Mouse (Mus musculus) left cerebral cortex, postnatal 10 days (tissue): Measurements from ENCODE around the gene Pigk. TPM values are rescaled to one million over a fixed set of nuclear protein-coding genes. Genes with fewer than 3 reads are reported as not detected.

Source experiments
- DNase-seq, 2 experiments: peaks; one replicate each; pipeline ENCODE4 v3.0.0; 2021 to 2022; ENCODE audit warnings: low spot score in 2 of 2, mixed read lengths in 1 of 2; ENCODE audit errors: extremely low spot score in 1 of 2
- intact Hi-C: fragments of 180-260 bp; cut with DNase I; formaldehyde crosslinking; loops from one replicate; pipeline ENCODE4 v1.15.1; 2025
- total RNA-seq, 2 experiments: library from RNA; stranded (reverse); gene quantifications; 2 replicates each; pipeline ENCODE4 v1.2.3; 2021

Pigk gene
- total RNA-seq, 2 experiments from 2014 or later, result 48.0 to 48.4 TPM

GRCm38 (mm10) chr3:152948556-152948955, 234.7 kb downstream of the Pigk start:
- intact Hi-C loops, result no loop called here
- no peak for DNase-seq

GRCm38 (mm10) chr3:152949233-152949777, 235.4 kb downstream of the Pigk start:
- intact Hi-C loops, result no loop called here
- DNase-seq, result no peak

GRCm38 (mm10) chr3:152950299-152950698, 236.4 kb downstream of the Pigk start:
- no peak for DNase-seq
- intact Hi-C loops, result no loop called here

DNA sequence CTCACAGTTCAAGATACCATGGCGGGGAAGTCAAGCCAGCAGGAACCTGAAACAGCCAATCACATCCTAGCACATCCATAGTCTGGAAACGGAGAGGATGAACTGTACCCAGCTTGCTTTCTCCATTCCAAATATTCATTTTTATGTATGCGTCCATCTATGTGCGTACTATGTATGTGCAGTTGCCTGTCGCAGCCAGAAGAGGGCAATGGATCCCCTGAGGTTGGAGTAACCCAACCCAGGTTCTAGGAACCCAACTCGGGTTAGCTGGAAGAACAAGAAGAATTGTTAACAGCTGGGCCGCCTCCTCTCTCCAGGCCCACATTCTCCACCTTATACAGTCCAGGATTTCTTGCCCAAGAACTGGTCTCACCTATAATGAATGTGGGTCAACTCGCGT, 237.0 kb downstream of the Pigk start:
- no peak for DNase-seq
- intact Hi-C loops, result no loop called here

DNA sequence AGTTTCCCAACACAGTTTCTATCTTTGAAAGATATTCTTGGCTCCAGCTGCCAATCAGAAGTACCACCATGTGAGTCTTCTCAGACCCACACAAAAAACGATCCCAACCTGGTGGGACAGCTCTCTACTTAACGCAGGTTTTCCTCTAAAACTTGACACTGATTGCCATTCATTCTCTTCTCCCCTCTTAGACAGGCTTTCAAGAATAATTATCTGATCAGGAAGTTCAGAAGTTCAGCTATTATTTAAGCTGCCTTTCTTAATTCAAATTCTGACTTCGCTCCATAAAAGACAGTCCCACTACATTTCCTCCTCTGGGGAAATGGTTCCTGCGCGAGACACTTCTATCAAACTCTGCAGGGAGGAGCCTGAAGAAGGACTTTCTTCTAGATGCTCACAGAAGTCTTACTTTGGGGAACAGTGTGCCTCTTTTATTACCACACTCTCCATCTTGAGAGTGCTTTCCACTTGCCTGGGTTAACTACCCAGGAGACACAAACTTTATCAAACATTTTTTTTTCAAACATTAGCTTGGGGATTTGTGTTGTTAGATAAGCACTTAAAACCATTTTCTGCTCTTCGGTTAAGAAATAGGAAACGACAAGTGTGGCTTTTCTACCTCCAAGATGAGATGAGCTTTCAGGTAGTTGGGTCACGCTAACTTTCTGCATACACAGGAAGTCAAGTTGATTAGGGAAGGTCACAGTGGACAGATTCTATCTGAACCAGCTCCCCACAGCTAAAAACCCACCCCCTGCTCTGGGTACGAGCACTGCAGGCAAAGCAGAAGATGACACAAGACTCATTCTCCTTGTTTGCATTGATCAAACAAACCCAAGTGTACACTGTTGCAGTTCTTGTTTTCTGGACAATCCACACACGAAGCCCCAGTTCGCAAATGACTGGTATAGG, 238.0 kb downstream of the Pigk start:
- intact Hi-C loops, result no loop called here

DNA sequence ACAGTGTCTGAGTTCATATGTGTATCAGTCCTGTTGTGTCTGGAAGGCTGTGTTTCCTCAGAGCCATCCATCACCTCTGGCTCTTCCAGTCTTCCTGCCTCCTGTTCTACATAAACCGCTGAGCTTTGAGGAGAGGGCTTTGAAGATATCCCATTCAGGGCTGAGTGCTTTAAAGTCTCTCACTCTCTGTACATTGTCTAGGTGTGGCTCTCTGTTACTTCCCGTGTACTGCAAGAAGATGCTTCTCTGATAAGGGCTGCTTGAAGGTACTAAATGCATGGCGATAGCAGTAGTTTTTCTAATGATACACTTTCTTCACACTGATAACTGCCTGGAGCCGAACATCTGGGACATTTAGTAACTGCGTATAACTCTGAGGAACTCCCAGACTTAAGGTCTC, 242.1 kb downstream of the Pigk start:
- DNase-seq, result no peak
- intact Hi-C loops, result no loop called here

More for the DNA sequence above, 238.0 kb downstream of the Pigk start:
- no peak for DNase-seq

DNA sequence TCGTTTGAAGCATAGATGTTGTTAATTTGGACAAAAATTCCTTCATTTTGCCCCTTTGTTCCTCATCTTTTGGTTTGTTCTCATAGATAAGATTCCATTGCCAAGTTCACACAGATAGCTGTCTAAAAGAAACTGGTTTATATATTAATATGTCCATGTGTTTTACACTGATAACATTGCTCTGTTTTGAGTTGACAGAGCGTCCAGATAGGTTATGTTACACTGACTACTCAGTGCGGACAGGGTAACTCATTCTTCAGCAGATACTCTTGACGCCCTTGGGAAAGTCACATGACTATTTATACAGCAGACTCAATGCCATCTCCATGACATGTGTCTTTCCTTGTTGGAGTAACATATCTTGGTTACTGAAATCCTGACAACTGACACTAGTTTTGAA, 242.9 kb downstream of the Pigk start:
- intact Hi-C loops, result no loop called here
- DNase-seq, result no peak

DNA sequence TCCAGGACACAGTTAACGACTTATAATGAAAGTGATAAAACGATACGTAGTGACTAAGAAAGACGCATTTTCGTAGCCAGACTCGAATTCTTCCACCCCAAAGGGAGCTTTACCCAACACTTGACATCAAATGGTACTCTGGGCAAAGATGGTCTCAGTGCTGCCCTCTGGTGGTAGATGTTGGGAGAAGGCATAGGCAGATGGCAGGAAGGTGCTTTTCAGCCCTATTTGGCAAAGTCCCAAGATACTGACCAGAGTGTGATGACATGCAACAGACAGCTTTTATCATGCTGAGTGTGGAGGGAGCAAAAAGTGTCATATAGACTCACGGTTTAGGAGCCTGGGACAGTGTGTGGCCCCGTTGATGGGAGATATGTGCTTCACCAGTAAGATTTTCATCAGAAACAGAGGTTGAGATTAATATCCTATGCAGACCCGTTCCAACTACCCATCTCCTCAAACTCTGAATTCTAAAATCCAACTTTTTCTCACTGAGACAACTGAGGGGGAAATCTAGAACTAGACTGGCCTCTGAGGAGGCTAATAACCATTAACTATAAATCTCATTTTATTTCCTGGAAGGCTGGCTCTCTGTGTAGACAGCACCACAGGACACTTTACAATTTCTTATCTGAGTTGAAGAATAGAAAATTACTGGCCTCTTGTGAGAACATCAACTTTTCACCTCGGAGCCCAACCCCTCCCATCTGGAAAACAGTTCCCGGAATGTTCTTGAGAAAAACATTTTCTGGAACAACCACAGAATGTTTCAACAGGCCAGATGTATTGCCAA, 244.7 kb downstream of the Pigk start:
- intact Hi-C loops, result no loop called here

DNA sequence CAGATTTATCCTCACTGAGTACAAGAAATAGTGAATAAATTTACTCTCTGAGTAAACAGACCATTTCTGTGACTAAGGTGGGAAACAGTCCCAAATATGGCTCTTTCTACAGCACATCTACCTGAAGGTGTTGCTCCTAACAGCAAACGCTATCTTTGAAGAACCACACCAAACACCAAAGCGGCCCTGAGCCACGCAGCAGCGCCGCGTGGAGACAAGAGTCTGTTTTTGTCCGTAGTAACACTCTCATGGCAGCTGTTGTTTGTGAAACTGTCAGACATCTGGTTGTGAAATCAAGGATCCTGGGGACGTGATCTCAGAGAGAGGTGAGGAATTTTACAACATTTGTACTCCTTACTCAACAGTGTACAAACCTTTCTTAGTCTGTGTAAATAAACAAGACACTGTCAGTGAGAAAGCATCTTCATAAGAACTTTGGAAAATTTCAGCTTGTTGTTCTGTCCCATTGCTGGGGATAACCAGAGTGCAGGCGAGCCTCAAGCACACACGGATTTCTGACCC, 248.0 kb downstream of the Pigk start:
- DNase-seq, result no peak
- intact Hi-C loops, result no loop called here

More for the DNA sequence above, 244.7 kb downstream of the Pigk start:
- peak; percentile 20 to 55 for DNase-seq

DNA sequence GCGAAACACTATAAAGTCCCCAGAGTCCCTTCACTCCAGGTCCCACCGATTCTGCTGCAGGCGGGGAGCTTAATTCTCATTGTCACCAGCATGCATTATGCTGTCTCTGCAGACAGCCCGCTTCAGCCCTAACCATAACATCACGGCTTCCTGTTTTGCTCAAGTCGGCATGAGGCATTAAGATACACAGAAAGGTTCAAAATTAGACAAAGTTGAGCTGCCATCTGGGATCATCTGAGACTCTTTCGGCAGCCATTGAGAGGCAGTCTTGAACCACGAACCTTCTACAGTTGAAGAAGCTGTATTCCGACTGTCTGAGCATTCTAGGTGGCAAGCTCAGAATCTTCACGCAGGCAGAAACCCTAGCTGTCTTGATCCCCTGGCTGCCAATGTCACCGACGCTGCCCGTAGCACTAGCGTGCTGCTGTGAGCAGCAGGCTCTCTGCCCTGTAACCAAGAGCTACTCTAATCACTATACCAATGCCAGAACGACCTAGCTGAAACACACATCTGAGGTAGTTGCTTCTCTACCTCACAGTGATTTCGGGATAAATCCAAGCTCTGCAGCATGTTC, 256.0 kb downstream of the Pigk start:
- intact Hi-C loops, result loop anchor here (10.0 kb wide), 3 partner anchors 265 to 685 kb away; no protein-coding TSS in a partner anchor
- no peak for DNase-seq

DNA sequence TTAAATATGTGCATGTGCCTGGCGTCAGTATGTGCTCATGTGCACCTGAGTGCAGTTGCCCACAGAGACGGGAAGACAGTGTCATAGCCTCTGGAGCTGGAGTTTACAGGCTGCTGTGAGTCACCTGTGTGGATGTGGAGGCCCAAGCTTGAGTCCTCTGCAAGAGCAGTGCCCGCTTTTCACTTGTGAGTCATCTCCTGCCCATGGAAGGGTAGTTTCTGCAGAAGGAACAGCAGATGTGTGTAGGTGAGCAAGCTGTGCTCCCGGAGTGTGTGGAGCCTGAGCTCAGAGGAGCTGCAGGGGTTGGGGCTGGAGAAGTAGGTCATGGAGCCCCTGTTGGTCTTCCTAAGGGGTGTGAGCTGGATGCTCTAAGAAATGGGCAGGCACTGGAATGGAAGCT, 257.5 kb downstream of the Pigk start:
- no peak for DNase-seq
- intact Hi-C loops, result loop anchor here (10.0 kb wide), 3 partner anchors 263 to 683 kb away; no protein-coding TSS in a partner anchor

- intact Hi-C loops, result loop anchor here (5.0 to 10.0 kb wide), 4 partner anchors 93 to 675 kb away; no protein-coding TSS in a partner anchor
- DNase-seq, result no peak
Measured at GRCm38 (mm10) chr3:152979481-152980092, 265.7 kb downstream of the Pigk start.

GRCm38 (mm10) chr3:152980431-152980830, 266.5 kb downstream of the Pigk start:
- intact Hi-C loops, result loop anchor here (5.0 kb wide), 1 partner anchor 92 kb away; no protein-coding TSS in a partner anchor
- DNase-seq, result no peak

GRCm38 (mm10) chr3:152980978-152981974, 267.4 kb downstream of the Pigk start:
- intact Hi-C loops, result loop anchor here (5.0 kb wide), 1 partner anchor 91 kb away; no protein-coding TSS in a partner anchor
- peak in 1 of 2 experiments; percentile 68 for DNase-seq

DNA sequence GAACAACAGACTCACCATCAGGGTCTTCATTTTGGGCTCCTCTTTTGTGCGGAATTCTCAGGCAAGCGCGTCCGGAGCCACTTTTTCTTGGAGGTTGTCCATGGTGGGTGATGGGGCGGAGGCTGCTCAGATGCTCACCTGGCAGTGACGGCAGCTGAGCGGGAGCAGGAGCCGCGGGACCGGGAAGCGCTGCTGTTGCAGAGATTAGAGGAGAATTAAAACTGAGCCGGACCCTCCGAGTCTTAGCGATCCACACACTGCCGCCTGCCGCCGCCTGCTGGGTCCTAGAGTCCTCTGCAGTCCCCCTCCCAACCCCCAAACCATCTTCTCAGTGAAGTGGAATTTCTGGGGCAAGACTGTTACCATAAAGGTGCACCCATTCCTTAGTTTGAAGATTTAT, 268.1 kb downstream of the Pigk start, which contains the start of gene St6galnac5:
Gene St6galnac5, minus strand, starts transcription at position 259 of the 400 bp plus-strand sequence.
- DNase-seq, result peak; percentile 51 to 59
- intact Hi-C loops, result loop anchor here (5.0 kb wide), 1 partner anchor 90 kb away; no protein-coding TSS in a partner anchor

DNA sequence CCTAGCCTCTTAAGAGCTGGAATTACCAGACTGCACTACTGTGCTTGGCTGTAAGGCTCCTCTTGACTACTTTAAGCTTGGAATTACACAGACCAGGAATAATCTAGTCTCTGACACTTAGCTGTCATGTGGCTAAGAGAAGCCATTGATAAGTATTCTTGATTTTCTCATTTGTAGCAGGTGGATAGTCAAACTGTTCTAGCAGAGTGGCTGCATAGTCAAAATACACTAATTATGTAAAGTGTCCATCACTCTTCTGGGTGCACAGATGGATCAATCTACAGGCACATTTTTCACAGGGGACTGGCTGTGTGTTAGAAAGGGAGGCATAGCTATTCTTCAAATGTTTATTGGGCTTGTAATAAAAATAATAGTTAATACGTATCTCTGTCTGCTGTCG, 276.9 kb downstream of the Pigk start:
- intact Hi-C loops, result no loop called here
- DNase-seq, result no peak

GRCm38 (mm10) chr3:152993608-152994007, 279.7 kb downstream of the Pigk start:
- intact Hi-C loops, result no loop called here
- DNase-seq, result no peak
